Mouse (Mus musculus) limb, embryonic 10.5 days (tissue): Measurements from ENCODE around the gene Arpp21. TPM values are rescaled to one million over a fixed set of nuclear protein-coding genes. Genes with fewer than 3 reads are reported as not detected.
A peak's percentile ranks its signal among the peaks of the same experiment; 100 is the strongest.
"Not testable (repeated sequence)": the region's sequence is repeated elsewhere in the genome, so short reads cannot be mapped to it uniquely, and the experiment has no call there.

Experiments used
- DNase-seq: peaks from one replicate; pipeline ENCODE4 v3.0.0-alpha.2; 2017; ENCODE audit warnings: low spot score
- H3K27ac ChIP-seq: fragments of 300-500 bp; sonication (generic); 2 replicates; pipeline ENCODE4 v1.5.1; 2016; ENCODE audit warnings: mild to moderate bottlenecking
- H3K27me3 ChIP-seq: fragments of 300-500 bp; sonication (generic); 2 replicates; pipeline ENCODE4 v1.6.1; 2016; ENCODE audit warnings: low read depth, mild to moderate bottlenecking; ENCODE audit not compliant: poor library complexity, severe bottlenecking
- H3K36me3 ChIP-seq: fragments of 300-500 bp; sonication (generic); 2 replicates; pipeline ENCODE4 v1.6.1; 2016; ENCODE audit warnings: mild to moderate bottlenecking, moderate library complexity
- H3K4me1 ChIP-seq: fragments of 300-500 bp; sonication (generic); 2 replicates; pipeline ENCODE4 v1.6.1; 2016
- H3K4me3 ChIP-seq: fragments of 300-500 bp; sonication (generic); 2 replicates; pipeline ENCODE4 v1.5.1; 2016; ENCODE audit warnings: mild to moderate bottlenecking, moderate library complexity
- H3K9me3 ChIP-seq: fragments of 300-500 bp; sonication (generic); replicated peaks from 2 replicates; pipeline ENCODE4 v1.6.1; 2016; ENCODE audit warnings: mild to moderate bottlenecking
- WGBS: fragments of 180-500 bp; shearing (Covaris S2); methylation state at CpG from one replicate; pipeline ENCODE4 v1.1.7; 2016; 5-methylcytosine and 5-hydroxymethylcytosine counted together
- microRNA-seq: library from miRNA; unstranded; fragments of <30 nt; microRNA quantifications from one replicate; pipeline ENCODE4, GENCODE M21; 2017
- polyA plus RNA-seq: library from polyadenylated mRNA; unstranded; fragments of >200 nt; fragmentation: Nextera tagmentation; extraction: Ambion mirVana; gene quantifications from 2 replicates; pipeline ENCODE4 v1.2.1, GENCODE M21; 2016

Arpp21 gene
- polyA plus RNA-seq, 1 experiment from 2014 or later, result 1.2 TPM

- H3K4me1 ChIP-seq, result peaks cover 10% of the 10 kb centered on the region
- H3K36me3 ChIP-seq, result no peaks in the 10 kb centered on the region
- H3K9me3 ChIP-seq, result no peaks in the 10 kb centered on the region
- DNase-seq, result no peak
- H3K27ac ChIP-seq, result no peak overlapping the region
- H3K27me3 ChIP-seq, result no peaks in the 10 kb centered on the region
- WGBS, result 94% methylated on average over 5 of the region's 5 CpGs
- no peak overlapping the region for H3K4me3 ChIP-seq
Observed at GRCm38 (mm10) chr9:112068250-112068649, 167.5 kb downstream of the Arpp21 start.

- Histone ChIP-seq H3K9me3 (no peaks in the 10 kb centered on the region), H3K4me3 (no peak overlapping the region), H3K36me3 (no peaks in the 10 kb centered on the region), H3K4me1 (no peaks in the 10 kb centered on the region; the same call in 1 of the 2 replicates), H3K27ac (no peak overlapping the region), H3K27me3 (no peaks in the 10 kb centered on the region)
- DNase-seq, result no peak
- 74% methylated on average over 6 of the region's 6 CpGs for WGBS
Observed at GRCm38 (mm10) chr9:112060696-112061425, 174.9 kb downstream of the Arpp21 start.

- H3K36me3 ChIP-seq, result no peaks in the 10 kb centered on the region
- H3K4me3 ChIP-seq, result no peak overlapping the region
- H3K27ac ChIP-seq, result no peak overlapping the region
- 85% methylated on average over 6 of the region's 6 CpGs for whole genome bisulfite sequencing
- H3K4me1 ChIP-seq, result no peaks in the 10 kb centered on the region
- DNase-seq, result no peak
- no peaks in the 10 kb centered on the region for H3K9me3 ChIP-seq
- H3K27me3 ChIP-seq, result no peaks in the 10 kb centered on the region
Observed at GRCm38 (mm10) chr9:112054807-112055381, 180.8 kb downstream of the Arpp21 start.

DNA sequence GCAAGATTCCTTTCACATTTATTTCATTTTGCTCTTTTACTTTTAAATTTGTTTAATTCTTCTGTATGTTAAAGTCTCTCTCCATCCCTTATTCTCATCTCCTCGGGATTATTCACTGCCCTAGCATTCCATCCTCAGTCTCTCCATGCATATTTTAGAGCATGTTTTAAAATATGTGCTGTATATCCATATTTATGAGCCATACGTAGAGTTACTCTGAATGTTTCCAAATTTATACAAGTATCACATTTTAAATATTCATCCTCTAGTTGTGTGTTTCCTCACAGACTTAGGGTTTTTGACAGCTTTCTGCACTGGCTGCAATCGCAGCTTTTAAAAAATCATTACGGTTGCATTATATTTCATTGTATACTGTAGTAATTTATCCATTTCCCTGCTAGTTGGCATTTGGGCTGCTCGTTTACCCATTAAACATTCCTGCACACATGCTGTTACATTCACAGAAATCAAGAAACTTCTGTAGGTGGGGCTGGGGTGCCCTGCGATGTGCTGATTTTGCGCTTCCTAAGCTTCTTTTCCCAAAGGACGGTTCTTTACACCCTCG lies 187.8 kb downstream of the Arpp21 start:
- 88% methylated on average over 9 of the region's 9 CpGs for WGBS
- no peak overlapping the region for H3K27ac ChIP-seq
- no peaks in the 10 kb centered on the region for H3K4me1 ChIP-seq
- no peaks in the 10 kb centered on the region for H3K27me3 ChIP-seq
- H3K4me3 ChIP-seq, result no peak overlapping the region
- H3K36me3 ChIP-seq, result no peaks in the 10 kb centered on the region
- DNase-seq, result no peak
- H3K9me3 ChIP-seq, result no peaks in the 10 kb centered on the region

GRCm38 (mm10) chr9:112040566-112040965 lies 195.2 kb downstream of the Arpp21 start:
- DNase-seq, result no peak
- Histone ChIP-seq H3K27ac (no peak overlapping the region), H3K9me3 (no peaks in the 10 kb centered on the region), H3K27me3 (no peaks in the 10 kb centered on the region), H3K4me3 (no peak overlapping the region), H3K36me3 (no peaks in the 10 kb centered on the region), H3K4me1 (no peaks in the 10 kb centered on the region)
- WGBS, result 85% methylated on average over 1 of the region's 1 CpGs

DNA sequence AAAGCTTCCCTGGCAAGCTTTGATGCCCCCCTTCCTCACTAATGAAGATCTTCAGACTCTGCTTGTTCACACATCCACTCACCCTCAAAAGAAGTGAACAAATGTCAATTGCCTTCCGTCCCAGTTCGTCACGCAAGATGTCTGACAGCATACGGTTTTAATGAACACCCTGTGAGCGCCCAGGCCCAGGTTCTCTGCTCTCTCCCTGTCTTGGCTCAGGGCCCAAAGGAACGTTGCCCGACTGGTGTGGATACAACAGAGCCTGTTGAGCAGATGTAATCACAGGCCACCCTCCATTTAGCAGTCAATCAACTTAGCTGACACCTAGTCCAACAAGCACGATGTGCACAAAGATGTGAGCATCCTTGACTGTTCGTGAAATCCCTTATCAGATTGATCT lies 198.0 kb downstream of the Arpp21 start:
- Histone ChIP-seq H3K27ac (no peak overlapping the region), H3K9me3 (no peaks in the 10 kb centered on the region), H3K27me3 (no peaks in the 10 kb centered on the region), H3K36me3 (no peaks in the 10 kb centered on the region), H3K4me1 (no peaks in the 10 kb centered on the region), H3K4me3 (no peak overlapping the region)
- 44% methylated on average over 9 of the region's 9 CpGs for WGBS
- DNase-seq, result peak; percentile 35

DNA sequence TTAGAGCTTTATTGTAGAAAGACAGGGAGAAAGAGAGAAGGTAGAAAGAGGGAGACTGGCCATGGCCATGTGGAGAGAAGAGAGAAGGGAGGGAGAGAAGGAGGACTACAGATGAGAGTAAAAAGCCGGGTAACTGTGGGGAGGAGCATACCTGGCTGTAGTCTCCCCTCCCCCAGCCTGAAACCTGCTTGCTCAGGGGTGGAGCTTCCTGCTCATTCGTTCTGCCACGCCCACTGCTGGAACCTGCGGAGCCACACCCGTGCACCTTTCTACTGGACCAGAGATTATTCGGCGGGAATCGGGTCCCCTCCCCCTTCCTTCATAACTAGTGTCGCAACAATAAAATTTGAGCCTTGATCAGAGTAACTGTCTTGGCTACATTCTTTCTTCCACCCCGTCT lies 201.9 kb downstream of the Arpp21 start:
- not testable (repeated sequence) for H3K4me1 ChIP-seq, DNase-seq, H3K9me3 ChIP-seq, H3K27ac ChIP-seq, H3K36me3 ChIP-seq, H3K4me3 ChIP-seq, H3K27me3 ChIP-seq
- 27% methylated on average over 3 of the region's 10 CpGs for WGBS

DNA sequence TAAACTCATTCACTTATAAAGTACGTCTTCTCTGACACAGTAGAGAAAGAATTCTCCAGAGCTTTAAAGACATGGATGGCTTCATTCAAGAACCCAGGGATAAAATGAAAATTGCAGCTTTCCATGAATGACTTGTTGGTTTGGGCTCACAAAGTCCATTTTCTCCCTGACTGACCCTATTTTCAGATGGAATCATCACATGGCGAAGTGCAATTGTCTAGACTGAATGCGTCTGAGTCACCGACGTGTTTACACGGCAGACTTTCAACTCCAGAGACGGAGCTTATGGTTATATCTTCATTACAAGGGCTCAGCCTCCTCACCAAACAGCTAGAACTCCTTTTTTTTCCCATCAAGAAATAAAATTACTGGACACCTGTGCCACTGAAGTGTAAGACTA lies 203.6 kb downstream of the Arpp21 start:
- WGBS, result 92% methylated on average over 7 of the region's 7 CpGs
- no peak for DNase-seq
- no peaks in the 10 kb centered on the region for H3K36me3 ChIP-seq
- H3K4me1 ChIP-seq, result no peaks in the 10 kb centered on the region
- H3K27ac ChIP-seq, result no peak overlapping the region
- no peaks in the 10 kb centered on the region for H3K9me3 ChIP-seq
- H3K27me3 ChIP-seq, result no peaks in the 10 kb centered on the region
- H3K4me3 ChIP-seq, result no peak overlapping the region

GRCm38 (mm10) chr9:112023562-112024015 lies 212.1 kb downstream of the Arpp21 start:
- Histone ChIP-seq H3K27ac (no peak overlapping the region), H3K4me3 (no peak overlapping the region), H3K27me3 (no peaks in the 10 kb centered on the region), H3K4me1 (no peaks in the 10 kb centered on the region), H3K36me3 (no peaks in the 10 kb centered on the region), H3K9me3 (no peaks in the 10 kb centered on the region)
- WGBS, result 83% methylated on average over 8 of the region's 8 CpGs
- DNase-seq, result no peak

DNA sequence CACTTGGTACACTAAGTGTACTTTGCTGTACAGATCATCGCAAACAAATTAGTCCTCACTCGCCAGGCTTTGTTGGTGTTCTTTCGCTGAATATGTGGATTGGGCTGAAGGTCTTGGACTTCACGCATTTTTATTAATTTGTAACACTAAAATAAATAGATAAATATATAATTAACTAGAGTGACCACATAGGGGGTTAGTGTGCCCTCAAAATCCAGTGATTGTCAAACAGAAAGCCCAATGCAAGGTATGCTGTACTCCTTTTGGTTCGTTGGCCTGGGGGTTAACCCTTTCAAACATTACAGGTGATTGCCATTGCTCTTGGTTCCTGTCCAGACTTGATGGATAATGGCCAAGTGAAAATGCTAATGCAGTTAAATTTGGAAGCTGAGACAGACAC lies 212.6 kb downstream of the Arpp21 start:
- H3K4me1 ChIP-seq, result no peaks in the 10 kb centered on the region
- H3K4me3 ChIP-seq, result no peak overlapping the region
- H3K27ac ChIP-seq, result no peak overlapping the region
- 91% methylated on average over 5 of the region's 5 CpGs for WGBS
- no peaks in the 10 kb centered on the region for H3K27me3 ChIP-seq
- DNase-seq, result no peak
- no peaks in the 10 kb centered on the region for H3K36me3 ChIP-seq
- no peaks in the 10 kb centered on the region for H3K9me3 ChIP-seq

Small RNA genes within 50 kb of the gene (microRNA-seq; reads per million reads assigned to microRNA genes)
- gene Mir128-2, result 9.4 reads per million, percentile 17 among the genes with 10 or more reads in this experiment
